Mouse (Mus musculus): ENCODE measurements at regions not wholly inside any gene's neighbourhood (a gene's known extent, or its start where the extent isn't known, plus 50 kb on each side); places are given as distances from the start of the nearest gene placed in this dataset.

- WGBS (ENCODE audit: insufficient replicate concordance), result 76% methylated on average over 1 of the region's 1 CpGs
Measured at GRCm38 (mm10) chr17:14578721-14579120, 115.3 kb downstream of the Thbs2 start.

DNA sequence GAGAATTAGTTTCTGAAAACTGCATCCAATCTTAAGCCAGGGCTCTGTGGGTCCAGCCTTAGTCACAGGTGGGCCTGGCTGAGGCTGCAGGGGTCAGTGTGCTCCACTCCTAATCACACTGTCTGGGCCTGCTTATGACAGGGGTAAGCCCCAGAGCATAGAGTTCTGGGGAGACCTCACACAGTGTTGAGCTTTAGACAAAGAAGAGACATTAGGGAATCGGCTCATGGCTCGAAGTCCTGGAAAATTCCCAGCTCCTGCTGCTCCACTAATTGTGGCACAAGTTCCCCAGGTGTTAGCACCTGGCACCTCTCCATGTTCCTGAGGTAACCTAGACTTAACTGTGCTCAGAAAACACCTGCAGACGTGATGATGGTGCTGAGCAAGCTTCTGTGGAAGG, 115.8 kb downstream of the Thbs2 start:
- H3K27ac ChIP-seq (ENCODE audit: low read depth, low read length), result no peak overlapping the region
- no peak overlapping the region for H3K4me2 ChIP-seq
- H3K9ac ChIP-seq (ENCODE audit: low read depth, low read length), result no peak overlapping the region
- no peaks in the 10 kb centered on the region for H3K4me1 ChIP-seq (ENCODE audit: control insufficient read depth, insufficient read depth, low read length)
- H3K36me3 ChIP-seq (ENCODE audit: control insufficient read depth, insufficient read depth, low read length), result no peaks in the 10 kb centered on the region
- no peaks in the 10 kb centered on the region for H3K27me3 ChIP-seq (ENCODE audit: control insufficient read depth, insufficient read depth, low read length)
- no peak overlapping the region for H3K4me3 ChIP-seq (ENCODE audit: low read depth, low read length)
- 60% methylated on average over 3 of the region's 3 CpGs for WGBS (ENCODE audit: insufficient replicate concordance)
- ATAC-seq (replicated peaks; ENCODE audit: insufficient number of reproducible peaks, low FRiP score, low TSS enrichment), result no peak
- H3K9me3 ChIP-seq (replicated peaks; ENCODE audit: control insufficient read depth, low read length), result no peaks in the 10 kb centered on the region

More at GRCm38 (mm10) chr17:14578721-14579120, 115.3 kb downstream of the Thbs2 start:
- H3K9me3 ChIP-seq (replicated peaks; ENCODE audit: control insufficient read depth, low read length), result no peaks in the 10 kb centered on the region
- H3K4me3 ChIP-seq (ENCODE audit: low read depth, low read length), result no peak overlapping the region
- H3K36me3 ChIP-seq (ENCODE audit: control insufficient read depth, insufficient read depth, low read length), result no peaks in the 10 kb centered on the region
- no peak overlapping the region for H3K9ac ChIP-seq (ENCODE audit: low read depth, low read length)
- ATAC-seq (replicated peaks; ENCODE audit: insufficient number of reproducible peaks, low FRiP score, low TSS enrichment), result no peak
- H3K27me3 ChIP-seq (ENCODE audit: control insufficient read depth, insufficient read depth, low read length), result no peaks in the 10 kb centered on the region
- no peaks in the 10 kb centered on the region for H3K4me1 ChIP-seq (ENCODE audit: control insufficient read depth, insufficient read depth, low read length)
- no peak overlapping the region for H3K27ac ChIP-seq (ENCODE audit: low read depth, low read length)
- H3K4me2 ChIP-seq, result no peak overlapping the region

DNA sequence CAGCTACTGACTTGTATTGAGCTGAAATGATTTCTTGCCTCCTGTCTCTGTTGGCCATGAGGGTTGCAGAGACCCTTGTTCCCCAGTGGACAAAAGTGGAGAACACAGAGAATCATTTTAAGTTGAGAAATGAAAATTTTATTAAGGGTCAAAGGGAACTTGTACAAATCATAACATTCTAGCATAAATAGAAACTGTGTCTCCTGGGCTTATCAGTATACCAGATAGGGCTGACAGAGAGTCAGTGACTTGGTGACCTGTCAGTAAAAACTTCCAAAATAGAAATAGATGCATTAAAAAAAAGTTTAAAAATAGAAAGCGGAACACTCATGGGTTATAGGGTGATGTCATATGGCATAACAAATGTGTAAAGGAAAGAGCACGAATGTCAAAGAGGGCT, 117.9 kb downstream of the Thbs2 start:
- no peak overlapping the region for H3K27ac ChIP-seq (ENCODE audit: low read depth, low read length)

GRCm38 (mm10) chr17:14571143-14571542, 122.9 kb downstream of the Thbs2 start:
- no peak overlapping the region for H3K4me2 ChIP-seq
- no peak overlapping the region for H3K4me3 ChIP-seq (ENCODE audit: low read depth, low read length)
- H3K36me3 ChIP-seq (ENCODE audit: control insufficient read depth, insufficient read depth, low read length), result no peaks in the 10 kb centered on the region
- no peak overlapping the region for H3K27ac ChIP-seq (ENCODE audit: low read depth, low read length)
- no peaks in the 10 kb centered on the region for H3K9me3 ChIP-seq (replicated peaks; ENCODE audit: control insufficient read depth, low read length)
- H3K4me1 ChIP-seq (ENCODE audit: control insufficient read depth, insufficient read depth, low read length), result no peaks in the 10 kb centered on the region
- ATAC-seq (replicated peaks; ENCODE audit: insufficient number of reproducible peaks, low FRiP score, low TSS enrichment), result no peak
- no peak overlapping the region for H3K9ac ChIP-seq (ENCODE audit: low read depth, low read length)
- WGBS (ENCODE audit: insufficient replicate concordance), result 82% methylated on average over 7 of the region's 7 CpGs
- no peaks in the 10 kb centered on the region for H3K27me3 ChIP-seq (ENCODE audit: control insufficient read depth, insufficient read depth, low read length)

More for the DNA sequence above, 117.9 kb downstream of the Thbs2 start:
- H3K27me3 ChIP-seq (ENCODE audit: control insufficient read depth, insufficient read depth, low read length), result no peaks in the 10 kb centered on the region
- H3K9ac ChIP-seq (ENCODE audit: low read depth, low read length), result no peak overlapping the region
- no peaks in the 10 kb centered on the region for H3K36me3 ChIP-seq (ENCODE audit: control insufficient read depth, insufficient read depth, low read length)
- 62% methylated on average over 2 of the region's 2 CpGs for WGBS (ENCODE audit: insufficient replicate concordance)
- ATAC-seq (replicated peaks; ENCODE audit: insufficient number of reproducible peaks, low FRiP score, low TSS enrichment), result no peak
- H3K4me2 ChIP-seq, result no peak overlapping the region
- no peak overlapping the region for H3K4me3 ChIP-seq (ENCODE audit: low read depth, low read length)
- no peaks in the 10 kb centered on the region for H3K9me3 ChIP-seq (replicated peaks; ENCODE audit: control insufficient read depth, low read length)
- no peaks in the 10 kb centered on the region for H3K4me1 ChIP-seq (ENCODE audit: control insufficient read depth, insufficient read depth, low read length)

- H3K4me2 ChIP-seq, result no peak overlapping the region
- H3K27me3 ChIP-seq (ENCODE audit: control insufficient read depth, insufficient read depth, low read length), result no peaks in the 10 kb centered on the region
- H3K4me1 ChIP-seq (ENCODE audit: control insufficient read depth, insufficient read depth, low read length), result no peaks in the 10 kb centered on the region
- H3K27ac ChIP-seq (ENCODE audit: low read depth, low read length), result no peak overlapping the region
- H3K9me3 ChIP-seq (replicated peaks; ENCODE audit: control insufficient read depth, low read length), result no peaks in the 10 kb centered on the region
- 65% methylated on average over 6 of the region's 6 CpGs for WGBS (ENCODE audit: insufficient replicate concordance)
- H3K36me3 ChIP-seq (ENCODE audit: control insufficient read depth, insufficient read depth, low read length), result no peaks in the 10 kb centered on the region
- H3K4me3 ChIP-seq (ENCODE audit: low read depth, low read length), result no peak overlapping the region
- H3K9ac ChIP-seq (ENCODE audit: low read depth, low read length), result no peak overlapping the region
- no peak for ATAC-seq (replicated peaks; ENCODE audit: insufficient number of reproducible peaks, low FRiP score, low TSS enrichment)
Measured at GRCm38 (mm10) chr17:14570266-14570775, 123.7 kb downstream of the Thbs2 start.

GRCm38 (mm10) chr17:14562191-14562590, 131.8 kb downstream of the Thbs2 start:
- H3K27ac ChIP-seq (ENCODE audit: low read depth, low read length), result no peak overlapping the region
- H3K27me3 ChIP-seq (ENCODE audit: control insufficient read depth, insufficient read depth, low read length), result no peaks in the 10 kb centered on the region
- no peaks in the 10 kb centered on the region for H3K36me3 ChIP-seq (ENCODE audit: control insufficient read depth, insufficient read depth, low read length)
- ATAC-seq (replicated peaks; ENCODE audit: insufficient number of reproducible peaks, low FRiP score, low TSS enrichment), result no peak
- H3K4me3 ChIP-seq (ENCODE audit: low read depth, low read length), result no peak overlapping the region
- no peaks in the 10 kb centered on the region for H3K4me1 ChIP-seq (ENCODE audit: control insufficient read depth, insufficient read depth, low read length)
- H3K9ac ChIP-seq (ENCODE audit: low read depth, low read length), result no peak overlapping the region
- no peak overlapping the region for H3K4me2 ChIP-seq
- 76% methylated on average over 6 of the region's 6 CpGs for WGBS (ENCODE audit: insufficient replicate concordance)
- H3K9me3 ChIP-seq (replicated peaks; ENCODE audit: control insufficient read depth, low read length), result no peaks in the 10 kb centered on the region

DNA sequence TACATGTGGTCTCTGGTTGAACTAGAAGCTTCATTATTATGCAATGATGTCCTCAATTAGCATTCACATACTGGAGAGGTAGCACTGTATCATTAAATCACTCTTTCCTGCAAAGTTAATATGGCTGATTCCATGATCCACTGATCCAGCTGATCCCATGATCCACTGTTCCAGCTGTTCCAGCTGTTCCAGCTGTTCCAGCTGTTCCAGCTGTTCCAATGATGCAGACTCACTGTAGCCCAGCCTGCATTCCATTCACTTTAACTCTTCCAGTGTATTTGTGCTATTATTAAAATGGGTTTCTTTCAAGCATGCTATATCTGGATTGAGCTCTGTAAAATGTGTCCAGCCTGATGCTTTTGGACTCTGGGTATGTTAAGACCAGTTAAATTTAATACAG, 136.8 kb downstream of the Thbs2 start:
- ATAC-seq (replicated peaks; ENCODE audit: insufficient number of reproducible peaks, low FRiP score, low TSS enrichment), result no peak
- no peaks in the 10 kb centered on the region for H3K27me3 ChIP-seq (ENCODE audit: control insufficient read depth, insufficient read depth, low read length)
- H3K9ac ChIP-seq (ENCODE audit: low read depth, low read length), result no peak overlapping the region
- H3K27ac ChIP-seq (ENCODE audit: low read depth, low read length), result no peak overlapping the region
- H3K4me1 ChIP-seq (ENCODE audit: control insufficient read depth, insufficient read depth, low read length), result no peaks in the 10 kb centered on the region
- H3K4me3 ChIP-seq (ENCODE audit: low read depth, low read length), result no peak overlapping the region
- H3K9me3 ChIP-seq (replicated peaks; ENCODE audit: control insufficient read depth, low read length), result no peaks in the 10 kb centered on the region
- no peaks in the 10 kb centered on the region for H3K36me3 ChIP-seq (ENCODE audit: control insufficient read depth, insufficient read depth, low read length)
- H3K4me2 ChIP-seq, result no peak overlapping the region

DNA sequence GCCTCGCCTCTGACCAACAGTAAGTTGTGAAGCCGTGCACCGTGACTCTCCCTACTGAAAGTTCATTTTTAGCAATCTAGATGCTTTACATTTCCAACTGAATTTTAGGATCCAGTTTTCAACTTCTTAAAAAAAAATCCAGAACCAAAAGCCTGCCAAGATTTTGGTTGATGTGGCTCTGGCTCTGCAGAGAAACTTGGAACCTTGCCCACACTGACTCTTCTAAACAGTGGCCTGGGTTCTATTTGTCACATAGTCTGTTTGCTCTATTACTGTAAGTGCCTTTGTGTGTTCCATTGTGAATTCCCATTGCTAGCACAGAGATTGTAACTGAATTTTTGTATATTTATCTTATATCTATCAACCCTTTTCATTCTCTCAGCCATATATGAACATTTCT, 140.8 kb downstream of the Thbs2 start:
- no peaks in the 10 kb centered on the region for H3K9me3 ChIP-seq (replicated peaks; ENCODE audit: control insufficient read depth, low read length)
- H3K27me3 ChIP-seq (ENCODE audit: control insufficient read depth, insufficient read depth, low read length), result no peaks in the 10 kb centered on the region
- H3K4me3 ChIP-seq (ENCODE audit: low read depth, low read length), result no peak overlapping the region
- no peak overlapping the region for H3K9ac ChIP-seq (ENCODE audit: low read depth, low read length)
- no peaks in the 10 kb centered on the region for H3K36me3 ChIP-seq (ENCODE audit: control insufficient read depth, insufficient read depth, low read length)
- H3K4me2 ChIP-seq, result no peak overlapping the region
- 72% methylated on average over 3 of the region's 3 CpGs for WGBS (ENCODE audit: insufficient replicate concordance)
- ATAC-seq (replicated peaks; ENCODE audit: insufficient number of reproducible peaks, low FRiP score, low TSS enrichment), result no peak
- H3K27ac ChIP-seq (ENCODE audit: low read depth, low read length), result no peak overlapping the region
- H3K4me1 ChIP-seq (ENCODE audit: control insufficient read depth, insufficient read depth, low read length), result no peaks in the 10 kb centered on the region

DNA sequence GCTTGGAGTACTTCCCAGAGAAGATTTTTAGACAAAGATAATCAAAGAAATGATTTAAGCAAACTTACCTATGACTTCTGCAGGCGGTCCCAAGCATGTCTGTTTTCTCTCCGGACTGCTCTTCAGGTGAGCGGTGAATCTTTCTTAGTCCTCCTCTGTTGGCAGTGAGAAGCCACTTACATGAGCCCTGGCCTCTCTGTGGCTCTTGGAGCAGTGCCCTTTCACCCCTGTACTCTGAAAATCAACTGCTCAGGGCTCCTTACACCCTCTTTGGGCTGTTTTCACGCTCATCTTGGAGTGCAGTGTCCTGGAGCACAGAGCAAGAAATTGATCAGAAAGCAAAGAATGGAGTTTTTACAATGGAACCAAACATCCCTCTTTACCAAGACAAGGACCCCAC, 142.0 kb downstream of the Thbs2 start:
- H3K27me3 ChIP-seq (ENCODE audit: control insufficient read depth, insufficient read depth, low read length), result no peaks in the 10 kb centered on the region
- H3K4me3 ChIP-seq (ENCODE audit: low read depth, low read length), result no peak overlapping the region
- H3K9me3 ChIP-seq (replicated peaks; ENCODE audit: control insufficient read depth, low read length), result no peaks in the 10 kb centered on the region
- H3K4me2 ChIP-seq, result no peak overlapping the region
- H3K27ac ChIP-seq (ENCODE audit: low read depth, low read length), result no peak overlapping the region
- H3K9ac ChIP-seq (ENCODE audit: low read depth, low read length), result no peak overlapping the region
- 82% methylated on average over 4 of the region's 4 CpGs for WGBS (ENCODE audit: insufficient replicate concordance)
- H3K36me3 ChIP-seq (ENCODE audit: control insufficient read depth, insufficient read depth, low read length), result no peaks in the 10 kb centered on the region
- no peaks in the 10 kb centered on the region for H3K4me1 ChIP-seq (ENCODE audit: control insufficient read depth, insufficient read depth, low read length)
- ATAC-seq (replicated peaks; ENCODE audit: insufficient number of reproducible peaks, low FRiP score, low TSS enrichment), result no peak

Measured in heart, embryonic 11.5 days (tissue).